Mouse (Mus musculus): ENCODE results near the gene Kdm2b.
A peak's percentile ranks its signal among the peaks of the same experiment; 100 is the strongest.

GRCm38 (mm10) chr5:122881313-122881712 is 108.3 kb downstream of the Kdm2b start:
- TF ChIP-seq CTCF (IDR thresholded peaks at IDR 0.05; ENCODE audit: borderline replicate concordance, insufficient read depth, low read depth, low read length) (peak; percentile 82), POLR2A (IDR thresholded peaks at IDR 0.05; ENCODE audit: borderline replicate concordance, insufficient read depth, low read length) (no peak)
